In genomic region chr13:101694496-101695251, GRCm38 (mm10) we compare ENCODE assay signal across 7 mouse cellular contexts.
DNase-seq lines count a peak whose midpoint lies in the region; ATAC-seq lines count a peak whose summit lies in the region.

No protein-coding gene starts in this region.

- peaks cover 65% of the 10 kb centered on the region for H3K4me1 ChIP-seq in limb, embryonic 13.5 days
- H3K4me1 ChIP-seq in midbrain, embryonic 16.5 days (ENCODE audit: control insufficient read depth, insufficient read depth, low read length), result peaks cover 51% of the 10 kb centered on the region

- H3K27me3 ChIP-seq in limb, embryonic 13.5 days, result peaks cover 12% of the 10 kb centered on the region
- no peaks in the 10 kb centered on the region for H3K27me3 ChIP-seq in midbrain, embryonic 16.5 days (ENCODE audit: control insufficient read depth, insufficient read depth, low read depth, low read length)

- peak; percentile 64 for ATAC-seq in limb, embryonic 13.5 days (ENCODE audit: low FRiP score, low read depth)
- ATAC-seq in midbrain, embryonic 16.5 days, result peak; percentile 17

- DNase-seq in T-cell, adult 2 months (ENCODE audit: low spot score), result peak; percentile 72
- peak; percentile 70 to 74 for DNase-seq in cerebellum, postnatal 10 days
- peak; percentile 11 to 42 for DNase-seq in gastrocnemius, postnatal 36 days
- DNase-seq in kidney, adult 11 months, result peak; percentile 85
- DNase-seq in spleen, postnatal 10 days (ENCODE audit: low spot score in 2 of 2), result peak; percentile 76 to 77

- H3K9ac ChIP-seq in limb, embryonic 13.5 days, result peak overlapping the region; percentile 78
- H3K9ac ChIP-seq in midbrain, embryonic 16.5 days (ENCODE audit: low read depth, low read length), result peak overlapping the region; percentile 71

- peak overlapping the region; percentile 63 for H3K4me3 ChIP-seq in limb, embryonic 13.5 days
- peak overlapping the region; percentile 58 for H3K4me3 ChIP-seq in midbrain, embryonic 16.5 days (ENCODE audit: low read depth, low read length)

- H3K27ac ChIP-seq in limb, embryonic 13.5 days, result peak overlapping the region; percentile 75
- peak overlapping the region; percentile 66 for H3K27ac ChIP-seq in midbrain, embryonic 16.5 days (ENCODE audit: low read length)

- H3K4me2 ChIP-seq in limb, embryonic 13.5 days (replicated peaks), result peak overlapping the region; percentile 90
- H3K4me2 ChIP-seq in midbrain, embryonic 16.5 days (ENCODE audit: low read length), result peak overlapping the region; percentile 98

- no peaks in the 10 kb centered on the region for H3K36me3 ChIP-seq in limb, embryonic 13.5 days
- H3K36me3 ChIP-seq in midbrain, embryonic 16.5 days (ENCODE audit: control insufficient read depth, insufficient read depth, low read length), result no peaks in the 10 kb centered on the region

- WGBS in limb, embryonic 13.5 days, result under 1% methylated on average over 48 of the region's 48 CpGs
- WGBS in midbrain, embryonic 16.5 days, result under 1% methylated on average over 43 of the region's 48 CpGs

- intact Hi-C loops in gastrocnemius, postnatal 36 days (cut with DNase I), result loop anchor here (2.0 to 10.0 kb wide), 4 partner anchors 182 to 802 kb away; no protein-coding TSS in a partner anchor

- H3K9me3 ChIP-seq in limb, embryonic 13.5 days, result no peaks in the 10 kb centered on the region
- H3K9me3 ChIP-seq in midbrain, embryonic 16.5 days (replicated peaks; ENCODE audit: control insufficient read depth, low read length, poor library complexity, severe bottlenecking), result no peaks in the 10 kb centered on the region

Comparison
In these comparisons a context has a peak if more than half of its experiments do, and no peak if none do; other contexts are left out.
1. Peak in every context shown above with its lines: DNase-seq, ATAC-seq, H3K4me3 ChIP-seq and H3K27ac ChIP-seq.
2. DNase-seq: peak in every context shown above with its lines; median percentile 85 in kidney, adult 11 months; 76 in spleen, postnatal 10 days; 72 in T-cell, adult 2 months; 72 in cerebellum, postnatal 10 days; 26 in gastrocnemius, postnatal 36 days.